Mouse (Mus musculus) kidney, adult 2 months (tissue): ENCODE measurements around the gene Atp13a2.

Experiments used
- CTCF ChIP-seq: fragments of 200-500 bp; conservative IDR thresholded peaks from 2 replicates; pipeline ENCODE4 v1.5.1; 2011; ENCODE audit warnings: low read depth, mild to moderate bottlenecking, control low read depth, low read length, moderate library complexity, mixed read lengths; ENCODE audit not compliant: insufficient read depth, insufficient read length
- POLR2A ChIP-seq: fragments of 200-500 bp; IDR thresholded peaks from one replicate; pipeline ENCODE4 v1.6.1; 2011; ENCODE audit warnings: low read depth, low read length, control low read depth

DNA sequence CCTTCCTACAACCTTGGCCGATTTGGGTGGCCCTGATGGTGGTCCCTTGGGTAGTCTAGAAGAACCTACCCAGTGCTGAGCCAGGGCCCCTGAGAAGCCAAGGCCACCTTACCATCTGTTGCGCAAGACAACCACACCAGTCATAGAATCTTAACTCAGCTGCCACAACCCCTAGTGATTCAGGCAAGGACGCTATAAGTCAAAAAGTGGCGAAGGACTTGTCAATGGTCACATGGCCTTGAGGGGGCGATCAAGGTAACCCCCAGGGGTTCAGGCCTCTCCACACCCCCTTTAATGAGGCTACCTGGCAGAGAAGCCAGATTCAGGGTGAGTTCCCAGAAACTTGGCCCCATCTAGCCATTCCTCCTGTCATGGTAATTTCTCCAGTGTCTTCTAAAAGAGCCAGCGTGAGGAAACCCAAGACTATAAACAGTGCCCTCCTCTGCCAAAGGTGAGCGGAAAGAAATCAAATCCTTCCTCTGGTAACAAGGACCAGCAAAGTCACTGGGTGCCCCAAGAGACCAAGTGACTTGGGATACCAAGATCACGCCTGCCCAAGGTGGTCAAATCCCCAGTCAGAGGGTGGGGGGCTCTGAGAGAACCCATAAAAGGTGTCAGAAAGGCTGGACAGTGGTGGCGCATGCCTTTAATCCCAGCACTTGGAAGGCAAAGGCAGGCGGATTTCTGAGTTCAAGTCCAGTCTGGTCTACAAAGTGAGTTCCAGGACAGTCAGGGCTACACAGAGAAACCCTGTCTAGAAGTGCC lies 26.8 kb upstream of the Atp13a2 start:
- no peak for TF ChIP-seq CTCF
- TF ChIP-seq POLR2A = no peak
